Comparison of ENCODE assay signal across 8 mouse cellular contexts in the genomic region with DNA sequence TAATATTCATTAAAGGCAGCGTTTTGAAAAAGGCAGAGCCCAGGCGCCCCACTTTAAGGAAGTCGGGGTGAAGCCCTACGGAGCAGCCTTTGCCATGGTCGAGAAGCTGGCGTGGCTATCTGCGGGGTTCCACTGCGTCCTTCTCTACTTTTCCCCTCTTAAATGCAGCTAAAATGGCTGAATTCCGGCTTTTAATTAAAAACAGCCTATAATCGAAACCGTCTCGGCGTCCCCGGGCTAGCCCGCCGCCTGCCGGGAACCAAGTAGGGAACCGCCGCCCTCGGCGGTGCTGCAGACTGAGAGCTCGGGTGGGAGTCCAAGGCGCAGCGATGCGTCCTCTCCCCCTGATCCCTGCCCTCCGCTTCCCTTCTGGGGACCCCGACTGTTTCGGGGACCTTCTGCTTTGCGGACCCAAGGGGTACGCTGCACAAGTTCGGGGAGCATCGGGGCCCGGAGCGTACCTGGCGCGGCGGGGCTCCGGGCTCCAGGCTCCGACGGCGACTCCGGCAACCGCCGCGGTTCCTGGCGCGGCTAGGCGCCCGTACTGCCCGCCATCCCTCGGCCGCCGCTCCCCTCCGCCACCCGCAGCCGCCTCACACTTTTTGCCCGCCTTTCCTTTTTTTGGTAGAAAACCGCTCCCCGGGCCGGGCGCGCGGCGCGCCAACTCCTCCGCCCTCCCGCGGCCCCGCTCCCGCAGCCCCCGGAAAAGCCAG. TPM values are rescaled to one million over a fixed set of nuclear protein-coding genes. Genes with fewer than 3 reads are reported as not detected.
DNase-seq lines count a peak whose midpoint lies in the region; ATAC-seq lines count a peak whose summit lies in the region.

No protein-coding gene starts in this region.

- 0 out of 2 replicates have a peak, but pooled peaks cover 5% of the 10 kb centered on the region for H3K36me3 ChIP-seq in embryonic facial prominence, embryonic 12.5 days
- H3K36me3 ChIP-seq in heart, embryonic 12.5 days: no peaks in the 10 kb centered on the region
- no peaks in the 10 kb centered on the region for H3K36me3 ChIP-seq in kidney, embryonic 16.5 days (ENCODE audit: insufficient read depth, low read length)
- H3K36me3 ChIP-seq in liver, embryonic 12.5 days: no peaks in the 10 kb centered on the region
- H3K36me3 ChIP-seq in neural tube, embryonic 12.5 days: peaks cover 2% of the 10 kb centered on the region; the same call in 1 of the 2 replicates

- ATAC-seq in embryonic facial prominence, embryonic 12.5 days (ENCODE audit: insufficient number of reproducible peaks, insufficient read depth, low FRiP score, low TSS enrichment): no peak
- no peak for ATAC-seq in heart, embryonic 12.5 days (ENCODE audit: insufficient number of reproducible peaks, low FRiP score)
- no peak for ATAC-seq in kidney, embryonic 16.5 days (ENCODE audit: low FRiP score, low TSS enrichment)
- no peak for ATAC-seq in liver, embryonic 12.5 days
- no peak for ATAC-seq in neural tube, embryonic 12.5 days (ENCODE audit: low FRiP score, low read depth)

- peak overlapping the region; percentile 97 for H3K4me3 ChIP-seq in embryonic facial prominence, embryonic 12.5 days
- peak overlapping the region; percentile 87 for H3K4me3 ChIP-seq in heart, embryonic 12.5 days
- H3K4me3 ChIP-seq in kidney, embryonic 16.5 days (ENCODE audit: low read length): peak overlapping the region; percentile 74
- H3K4me3 ChIP-seq in liver, embryonic 12.5 days: peak overlapping the region; percentile 63
- peak overlapping the region; percentile 88 for H3K4me3 ChIP-seq in neural tube, embryonic 12.5 days

- H3K9me3 ChIP-seq in embryonic facial prominence, embryonic 12.5 days: no peaks in the 10 kb centered on the region
- H3K9me3 ChIP-seq in heart, embryonic 12.5 days (replicated peaks): no peaks in the 10 kb centered on the region
- H3K9me3 ChIP-seq in kidney, embryonic 16.5 days (ENCODE audit: low read length): no peaks in the 10 kb centered on the region
- H3K9me3 ChIP-seq in liver, embryonic 12.5 days (replicated peaks): no peaks in the 10 kb centered on the region
- H3K9me3 ChIP-seq in neural tube, embryonic 12.5 days: no peaks in the 10 kb centered on the region

- peak overlapping the region; percentile 100 for H3K27ac ChIP-seq in embryonic facial prominence, embryonic 12.5 days
- peak overlapping the region; percentile 99 for H3K27ac ChIP-seq in heart, embryonic 12.5 days (ENCODE audit: poor library complexity, severe bottlenecking)
- H3K27ac ChIP-seq in kidney, embryonic 16.5 days (ENCODE audit: low read length): peak overlapping the region; percentile 100
- peak overlapping the region; percentile 93 for H3K27ac ChIP-seq in liver, embryonic 12.5 days
- peak overlapping the region; percentile 100 for H3K27ac ChIP-seq in neural tube, embryonic 12.5 days

- H3K4me1 ChIP-seq in embryonic facial prominence, embryonic 12.5 days: peaks cover 14% of the 10 kb centered on the region
- H3K4me1 ChIP-seq in heart, embryonic 12.5 days (replicated peaks): peaks cover 17% of the 10 kb centered on the region
- H3K4me1 ChIP-seq in kidney, embryonic 16.5 days (ENCODE audit: insufficient read depth, low read length): peaks cover 16% of the 10 kb centered on the region
- peaks cover 61% of the 10 kb centered on the region for H3K4me1 ChIP-seq in liver, embryonic 12.5 days
- peaks cover 20% of the 10 kb centered on the region for H3K4me1 ChIP-seq in neural tube, embryonic 12.5 days

- under 1% methylated on average over 71 of the region's 71 CpGs for WGBS in embryonic facial prominence, embryonic 12.5 days
- under 1% methylated on average over 70 of the region's 71 CpGs for WGBS in heart, embryonic 12.5 days
- under 1% methylated on average over 70 of the region's 71 CpGs for WGBS in kidney, embryonic 16.5 days
- WGBS in liver, embryonic 12.5 days (ENCODE audit: insufficient replicate concordance): under 1% methylated on average over 70 of the region's 71 CpGs
- under 1% methylated on average over 71 of the region's 71 CpGs for WGBS in neural tube, embryonic 12.5 days

- H3K4me2 ChIP-seq in embryonic facial prominence, embryonic 12.5 days (replicated peaks): peak overlapping the region; percentile 97
- peak overlapping the region; percentile 89 for H3K4me2 ChIP-seq in heart, embryonic 12.5 days
- peak overlapping the region; percentile 94 for H3K4me2 ChIP-seq in kidney, embryonic 16.5 days (replicated peaks; ENCODE audit: low read depth, low read length)
- peak overlapping the region; percentile 79 for H3K4me2 ChIP-seq in liver, embryonic 12.5 days
- H3K4me2 ChIP-seq in neural tube, embryonic 12.5 days (replicated peaks): peak overlapping the region; percentile 96

- peak; percentile 53 for DNase-seq in ovary, postnatal 10 days (ENCODE audit: low spot score)
- DNase-seq in ovary, adult 18-20 months (ENCODE audit: low spot score): no peak
- DNase-seq in thymus, postnatal 14 days: peak; percentile 46

- H3K27me3 ChIP-seq in embryonic facial prominence, embryonic 12.5 days: no peaks in the 10 kb centered on the region
- no peaks in the 10 kb centered on the region for H3K27me3 ChIP-seq in heart, embryonic 12.5 days (replicated peaks)
- H3K27me3 ChIP-seq in kidney, embryonic 16.5 days (ENCODE audit: insufficient read depth, low read length): no peaks in the 10 kb centered on the region
- H3K27me3 ChIP-seq in liver, embryonic 12.5 days (replicated peaks): peaks cover 100% of the 10 kb centered on the region
- no peaks in the 10 kb centered on the region for H3K27me3 ChIP-seq in neural tube, embryonic 12.5 days (replicated peaks)

- H3K9ac ChIP-seq in embryonic facial prominence, embryonic 12.5 days: peak overlapping the region; percentile 100
- peak overlapping the region; percentile 100 for H3K9ac ChIP-seq in heart, embryonic 12.5 days
- H3K9ac ChIP-seq in kidney, embryonic 16.5 days (replicated peaks; ENCODE audit: low read length): peak overlapping the region; percentile 91
- peak overlapping the region; percentile 75 for H3K9ac ChIP-seq in liver, embryonic 12.5 days
- peak overlapping the region; percentile 100 for H3K9ac ChIP-seq in neural tube, embryonic 12.5 days

RNA-seq across cellular contexts. Expression of a gene that starts 0.5 kb away (rescaled TPM):
- polyA plus RNA-seq in embryonic facial prominence, embryonic 12.5 days (2016; fragmentation: Nextera tagmentation; extraction: Ambion mirVana): 61.0 and 65.5 TPM in 2 replicates
- 31.7 and 34.7 TPM in 2 replicates for polyA plus RNA-seq in heart, embryonic 12.5 days (2016; fragmentation: Nextera tagmentation; extraction: Ambion mirVana)
- 18.2 and 20.6 TPM in 2 replicates for polyA plus RNA-seq in kidney, embryonic 16.5 days (2015; fragmentation: Nextera tagmentation; extraction: Ambion mirVana)
- polyA plus RNA-seq in liver, embryonic 12.5 days (2016; fragmentation: Nextera tagmentation; extraction: Ambion mirVana): 8.8 and 8.9 TPM in 2 replicates
- 51.5 and 57.5 TPM in 2 replicates for polyA plus RNA-seq in neural tube, embryonic 12.5 days (2016; fragmentation: Nextera tagmentation; extraction: Ambion mirVana)
